Mouse (Mus musculus): Measurements from ENCODE around the gene Ctnnbip1. TPM values are rescaled to one million over a fixed set of nuclear protein-coding genes. Genes with fewer than 3 reads are reported as not detected.

The Ctnnbip1 gene
- total and polyA plus RNA-seq, 2 experiments from 2014 or later: 109 to 116 TPM

- no peak for ATAC-seq (ENCODE audit: low FRiP score)
- no peaks in the 10 kb centered on the region for H3K9me3 ChIP-seq (ENCODE audit: low read length)
- TF ChIP-seq CTCF (IDR thresholded peaks at IDR 0.05): no peak
- H3K4me1 ChIP-seq (ENCODE audit: insufficient read depth, low read length): no peaks in the 10 kb centered on the region
- no peaks in the 10 kb centered on the region for H3K27me3 ChIP-seq (ENCODE audit: insufficient read depth, low read length)
- H3K9ac ChIP-seq (replicated peaks; ENCODE audit: low read length, poor library complexity, severe bottlenecking): no peak overlapping the region
- whole genome bisulfite sequencing: 76% methylated on average over 5 of the region's 5 CpGs
- H3K27ac ChIP-seq (ENCODE audit: low read depth, low read length): no peak overlapping the region
- H3K4me3 ChIP-seq (ENCODE audit: low read depth, low read length): no peak overlapping the region
- H3K36me3 ChIP-seq (ENCODE audit: insufficient read depth, low read length): peaks cover 30% of the 10 kb centered on the region; the same call in 1 of the 2 replicates
- DNase-seq (ENCODE audit: low spot score): no peak
- H3K4me2 ChIP-seq (ENCODE audit: low read depth, low read length, poor library complexity, severe bottlenecking): no peak overlapping the region
Observed at GRCm38 (mm10) chr4:149550866-149551265, 32.8 kb downstream of the Ctnnbip1 start.

GRCm38 (mm10) chr4:149551696-149552095, 33.7 kb downstream of the Ctnnbip1 start:
- no peak for TF ChIP-seq CTCF (IDR thresholded peaks at IDR 0.05)
- Histone ChIP-seq H3K9ac (replicated peaks; ENCODE audit: low read length, poor library complexity, severe bottlenecking) (no peak overlapping the region), H3K4me3 (ENCODE audit: low read depth, low read length) (no peak overlapping the region), H3K36me3 (ENCODE audit: insufficient read depth, low read length) (peaks cover 21% of the 10 kb centered on the region; the same call in 1 of the 2 replicates), H3K27me3 (ENCODE audit: insufficient read depth, low read length) (no peaks in the 10 kb centered on the region), H3K4me2 (ENCODE audit: low read depth, low read length, poor library complexity, severe bottlenecking) (no peak overlapping the region), H3K9me3 (ENCODE audit: low read length) (no peaks in the 10 kb centered on the region), H3K4me1 (ENCODE audit: insufficient read depth, low read length) (no peaks in the 10 kb centered on the region), H3K27ac (ENCODE audit: low read depth, low read length) (no peak overlapping the region)
- WGBS: 87% methylated on average over 5 of the region's 5 CpGs
- ATAC-seq (ENCODE audit: low FRiP score) (no peak), DNase-seq (ENCODE audit: low spot score) (no peak)

- 78% methylated on average over 7 of the region's 7 CpGs for WGBS
- H3K27ac ChIP-seq (ENCODE audit: low read depth, low read length): no peak overlapping the region
- peaks cover 22% of the 10 kb centered on the region; the same call in 1 of the 2 replicates for H3K36me3 ChIP-seq (ENCODE audit: insufficient read depth, low read length)
- ATAC-seq (ENCODE audit: low FRiP score) (no peak), DNase-seq (ENCODE audit: low spot score) (no peak)
- no peaks in the 10 kb centered on the region for H3K9me3 ChIP-seq (ENCODE audit: low read length)
- no peaks in the 10 kb centered on the region for H3K4me1 ChIP-seq (ENCODE audit: insufficient read depth, low read length)
- no peak overlapping the region for H3K9ac ChIP-seq (replicated peaks; ENCODE audit: low read length, poor library complexity, severe bottlenecking)
- TF ChIP-seq CTCF (IDR thresholded peaks at IDR 0.05): no peak
- H3K27me3 ChIP-seq (ENCODE audit: insufficient read depth, low read length): no peaks in the 10 kb centered on the region
- no peak overlapping the region for H3K4me3 ChIP-seq (ENCODE audit: low read depth, low read length)
- no peak overlapping the region for H3K4me2 ChIP-seq (ENCODE audit: low read depth, low read length, poor library complexity, severe bottlenecking)
Observed at GRCm38 (mm10) chr4:149553834-149554233, 35.8 kb downstream of the Ctnnbip1 start.

GRCm38 (mm10) chr4:149556111-149556510, 38.1 kb downstream of the Ctnnbip1 start:
- TF ChIP-seq CTCF (IDR thresholded peaks at IDR 0.05): no peak
- H3K4me2 ChIP-seq (ENCODE audit: low read depth, low read length, poor library complexity, severe bottlenecking): no peak overlapping the region
- no peak for DNase-seq (ENCODE audit: low spot score)
- peaks cover 17% of the 10 kb centered on the region for H3K36me3 ChIP-seq (ENCODE audit: insufficient read depth, low read length)
- no peak for ATAC-seq (ENCODE audit: low FRiP score)
- H3K9me3 ChIP-seq (ENCODE audit: low read length): no peaks in the 10 kb centered on the region
- H3K9ac ChIP-seq (replicated peaks; ENCODE audit: low read length, poor library complexity, severe bottlenecking): no peak overlapping the region
- no peaks in the 10 kb centered on the region for H3K4me1 ChIP-seq (ENCODE audit: insufficient read depth, low read length)
- no peak overlapping the region for H3K27ac ChIP-seq (ENCODE audit: low read depth, low read length)
- H3K4me3 ChIP-seq (ENCODE audit: low read depth, low read length): no peak overlapping the region
- no peaks in the 10 kb centered on the region for H3K27me3 ChIP-seq (ENCODE audit: insufficient read depth, low read length)
- 75% methylated on average over 4 of the region's 4 CpGs for WGBS

- TF ChIP-seq CTCF (IDR thresholded peaks at IDR 0.05): no peak
- Histone ChIP-seq H3K4me1 (ENCODE audit: insufficient read depth, low read length) (no peaks in the 10 kb centered on the region), H3K4me2 (ENCODE audit: low read depth, low read length, poor library complexity, severe bottlenecking) (no peak overlapping the region), H3K9me3 (ENCODE audit: low read length) (no peaks in the 10 kb centered on the region), H3K27ac (ENCODE audit: low read depth, low read length) (no peak overlapping the region), H3K9ac (replicated peaks; ENCODE audit: low read length, poor library complexity, severe bottlenecking) (no peak overlapping the region), H3K36me3 (ENCODE audit: insufficient read depth, low read length) (peaks cover 9% of the 10 kb centered on the region), H3K27me3 (ENCODE audit: insufficient read depth, low read length) (no peaks in the 10 kb centered on the region), H3K4me3 (ENCODE audit: low read depth, low read length) (no peak overlapping the region)
- whole genome bisulfite sequencing: 94% methylated on average over 5 of the region's 5 CpGs
- no peak for ATAC-seq (ENCODE audit: low FRiP score)
- no peak for DNase-seq (ENCODE audit: low spot score)
Observed at GRCm38 (mm10) chr4:149557905-149558304, 39.9 kb downstream of the Ctnnbip1 start.

- 74% methylated on average over 3 of the region's 3 CpGs for WGBS
- H3K4me3 ChIP-seq (ENCODE audit: low read depth, low read length): no peak overlapping the region
- H3K27ac ChIP-seq (ENCODE audit: low read depth, low read length): no peak overlapping the region
- no peaks in the 10 kb centered on the region for H3K4me1 ChIP-seq (ENCODE audit: insufficient read depth, low read length)
- H3K36me3 ChIP-seq (ENCODE audit: insufficient read depth, low read length): peaks cover 9% of the 10 kb centered on the region
- no peaks in the 10 kb centered on the region for H3K9me3 ChIP-seq (ENCODE audit: low read length)
- H3K9ac ChIP-seq (replicated peaks; ENCODE audit: low read length, poor library complexity, severe bottlenecking): no peak overlapping the region
- no peak overlapping the region for H3K4me2 ChIP-seq (ENCODE audit: low read depth, low read length, poor library complexity, severe bottlenecking)
- ATAC-seq (ENCODE audit: low FRiP score) (no peak), DNase-seq (ENCODE audit: low spot score) (no peak)
- TF ChIP-seq CTCF (IDR thresholded peaks at IDR 0.05): no peak
- no peaks in the 10 kb centered on the region for H3K27me3 ChIP-seq (ENCODE audit: insufficient read depth, low read length)
Observed at GRCm38 (mm10) chr4:149558389-149558788, 40.4 kb downstream of the Ctnnbip1 start.

Data from midbrain, postnatal 0 days (tissue).